Mouse (Mus musculus): ENCODE data around the gene Sidt1. TPM values are rescaled to one million over a fixed set of nuclear protein-coding genes. Genes with fewer than 3 reads are reported as not detected.

Gene Sidt1
- total RNA-seq, 1 experiment from 2014 or later = 12.8 TPM

DNA sequence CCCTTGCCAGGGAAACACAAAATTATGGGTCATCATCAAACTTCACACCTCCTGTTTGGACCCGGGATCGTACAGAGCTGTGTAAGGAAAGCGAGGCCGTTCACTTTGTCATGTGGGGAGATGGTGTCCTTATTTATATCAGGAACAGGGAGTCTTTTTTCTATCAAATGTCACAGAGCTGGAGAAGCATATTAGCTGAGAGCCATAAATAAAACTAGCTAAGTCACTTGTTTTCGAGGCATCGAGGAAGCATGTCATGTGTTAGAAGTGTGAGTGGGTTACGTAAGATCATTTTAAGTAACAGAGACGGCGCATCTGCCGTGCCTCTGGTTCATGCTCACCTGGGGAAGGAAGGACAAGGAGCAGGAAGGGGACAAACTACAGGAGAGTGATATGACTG lies 83.0 kb downstream of the Sidt1 start:
- no peak for DNase-seq

DNA sequence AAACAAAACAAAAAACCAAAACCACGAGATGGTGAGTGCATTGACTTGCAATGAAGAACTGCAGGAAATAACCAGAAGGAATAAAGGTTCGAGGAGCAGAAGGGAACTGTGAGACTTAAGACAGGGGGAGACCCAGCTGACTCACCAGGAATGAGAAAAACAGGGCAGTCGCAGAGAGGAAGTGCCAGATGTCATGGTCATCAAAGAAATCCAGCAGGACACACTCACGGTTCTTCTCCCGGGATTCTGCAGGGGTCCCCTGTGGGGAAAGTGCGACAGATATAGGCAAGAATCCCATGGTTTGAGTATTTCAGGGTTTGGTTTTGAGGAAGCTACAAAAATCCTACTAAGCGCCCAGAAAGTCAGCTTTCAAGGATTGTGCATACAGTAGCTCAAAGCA lies 89.7 kb downstream of the Sidt1 start:
- DNase-seq = no peak

DNA sequence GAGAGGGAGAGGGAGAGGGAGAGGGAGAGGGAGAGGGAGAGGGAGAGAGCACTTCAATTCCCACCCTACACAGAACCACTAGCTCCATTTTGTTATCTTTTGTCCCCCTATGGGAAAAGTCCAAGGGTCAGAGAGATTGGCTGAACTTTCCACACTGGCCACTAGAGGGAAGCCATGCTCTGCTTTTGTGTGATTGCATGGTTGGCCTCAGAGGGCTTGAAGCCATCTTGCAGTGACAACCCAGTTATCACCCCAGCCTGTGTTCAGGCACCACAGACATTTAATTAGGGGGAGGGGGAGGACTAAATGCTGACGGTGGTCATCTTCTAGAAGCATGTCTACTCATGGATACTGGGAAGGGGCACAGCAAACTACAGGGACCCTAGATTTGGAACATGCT lies 90.4 kb downstream of the Sidt1 start:
- peak; percentile 71 for DNase-seq

DNA sequence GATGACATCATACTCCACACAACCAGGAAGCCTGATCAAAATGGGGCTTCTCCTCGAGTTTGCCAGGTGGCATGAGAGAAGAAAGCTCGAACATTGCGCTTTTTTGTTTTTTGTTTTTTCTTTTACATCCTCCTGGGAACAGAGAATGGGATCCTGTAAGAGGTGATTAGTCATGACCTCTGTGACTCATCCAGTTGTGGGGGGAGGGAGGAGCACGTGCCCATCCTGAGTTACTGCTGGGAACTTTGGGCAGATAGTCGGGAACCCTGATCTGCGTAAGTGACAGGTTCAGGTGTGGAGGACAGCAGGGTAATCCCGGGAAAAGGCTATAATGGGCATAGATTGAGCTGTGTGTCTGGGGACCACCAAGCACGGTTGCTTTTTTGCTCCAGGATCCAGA lies 92.6 kb downstream of the Sidt1 start:
- DNase-seq = peak; percentile 21

DNA sequence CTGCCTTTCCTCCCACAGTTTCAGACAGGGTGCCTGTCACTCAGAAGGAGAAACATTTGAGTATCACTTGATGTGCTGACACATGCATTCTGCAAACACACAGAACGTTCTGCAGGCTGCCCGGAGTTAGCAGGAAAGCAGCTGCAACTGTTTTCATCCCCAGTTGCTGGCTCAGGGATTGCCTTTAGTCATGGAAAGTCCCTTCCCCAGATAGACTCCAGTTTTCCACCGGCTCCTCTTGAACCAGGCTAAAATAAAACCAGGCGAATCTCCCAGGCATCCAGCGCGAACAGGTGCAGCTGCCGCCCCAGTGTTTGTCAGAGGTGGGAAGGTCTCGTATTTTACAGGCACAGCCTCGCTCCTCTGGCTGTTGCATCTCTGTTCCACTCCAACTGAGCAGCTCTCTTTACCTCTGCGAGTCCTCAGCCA lies 94.1 kb downstream of the Sidt1 start:
- no peak for DNase-seq

- DNase-seq = no peak
These were observed 95.2 kb downstream of the Sidt1 start for GRCm38 (mm10) chr16:44237836-44238235.

DNA sequence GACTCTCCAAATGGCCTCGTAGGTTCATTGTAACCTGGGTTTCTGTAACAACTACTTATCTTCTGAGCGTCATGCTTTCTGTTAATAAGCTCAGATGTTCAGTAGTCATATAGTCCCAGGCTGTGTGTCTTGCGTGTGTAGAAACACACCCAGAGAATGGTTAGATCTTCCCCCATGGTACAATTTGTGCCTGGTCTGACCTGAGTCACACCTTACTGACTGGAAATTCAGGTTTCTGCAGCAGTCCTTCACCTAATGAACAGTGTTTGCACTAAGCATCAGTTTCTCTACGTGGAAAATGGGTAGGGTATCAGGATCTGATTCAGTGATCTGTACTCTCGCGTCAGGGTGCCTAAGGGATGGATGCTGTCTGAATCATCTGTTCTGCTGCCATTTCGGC lies 100.0 kb downstream of the Sidt1 start:
- DNase-seq = no peak

GRCm38 (mm10) chr16:44226706-44227291 lies 106.2 kb downstream of the Sidt1 start:
- DNase-seq = no peak

GRCm38 (mm10) chr16:44221463-44221862 lies 111.5 kb downstream of the Sidt1 start:
- DNase-seq = no peak

GRCm38 (mm10) chr16:44216417-44216816 lies 116.6 kb downstream of the Sidt1 start:
- DNase-seq = no peak

DNA sequence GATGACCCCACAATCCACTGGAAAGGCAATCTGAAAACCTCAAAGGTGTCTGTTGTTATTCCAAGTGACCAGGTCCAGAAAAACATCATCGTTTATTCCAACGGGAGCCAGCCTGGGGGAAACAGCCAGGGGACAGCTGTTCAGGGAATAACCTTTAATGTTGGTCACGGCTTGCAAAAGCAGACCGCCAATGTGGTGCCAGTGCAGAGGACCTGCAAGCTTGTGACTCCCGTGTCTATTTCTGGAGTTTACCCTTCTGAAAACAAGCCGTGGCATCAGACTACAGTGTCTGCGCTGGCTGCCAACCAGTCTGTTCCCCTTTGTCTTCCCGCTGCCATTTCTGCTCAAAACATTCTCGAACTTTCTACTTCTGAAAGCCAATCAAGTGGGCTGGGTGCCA lies 117.5 kb downstream of the Sidt1 start:
- DNase-seq = no peak

DNA sequence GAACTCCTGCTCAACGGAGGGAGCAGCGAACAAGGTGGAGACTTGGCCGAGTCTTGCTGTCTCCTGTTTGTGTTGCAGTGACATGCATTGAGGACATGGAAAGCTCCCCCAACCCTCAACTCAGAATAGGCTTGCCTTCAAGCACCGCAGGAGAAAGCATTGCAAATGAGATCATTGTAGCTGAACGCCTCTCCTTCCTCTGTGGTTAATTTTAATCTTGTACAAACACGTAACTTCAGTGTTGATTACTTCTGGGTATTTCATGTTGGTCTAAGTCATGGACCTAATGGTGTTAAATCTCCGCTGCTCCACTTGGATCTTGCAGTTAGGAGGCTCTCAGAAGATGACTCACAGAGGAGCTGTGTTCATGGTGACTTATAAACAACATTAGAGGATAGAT lies 120.3 kb downstream of the Sidt1 start:
- DNase-seq = no peak

- no peak for DNase-seq
These were observed 122.0 kb downstream of the Sidt1 start for GRCm38 (mm10) chr16:44211054-44211414.

- no peak for DNase-seq
These were observed 122.6 kb downstream of the Sidt1 start for GRCm38 (mm10) chr16:44210156-44211053.

DNA sequence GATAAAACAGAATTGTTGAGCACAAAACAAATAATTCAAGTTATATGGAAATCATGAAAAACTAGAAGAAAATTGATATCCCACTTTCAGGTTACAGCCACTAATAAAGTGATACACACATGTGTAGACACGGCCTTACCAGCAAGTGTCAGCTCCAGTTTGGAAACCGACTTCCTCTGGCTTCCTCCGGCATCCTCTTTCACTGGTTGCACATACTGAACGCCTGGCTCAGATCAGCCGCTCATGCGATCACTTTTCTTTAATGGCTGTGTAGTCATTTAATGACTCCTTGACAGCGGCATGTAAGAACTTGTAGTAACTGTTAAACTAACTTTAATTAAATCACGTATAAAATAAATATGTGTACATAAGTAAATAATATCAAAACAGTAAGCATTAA lies 127.0 kb downstream of the Sidt1 start:
- no peak for DNase-seq

DNA sequence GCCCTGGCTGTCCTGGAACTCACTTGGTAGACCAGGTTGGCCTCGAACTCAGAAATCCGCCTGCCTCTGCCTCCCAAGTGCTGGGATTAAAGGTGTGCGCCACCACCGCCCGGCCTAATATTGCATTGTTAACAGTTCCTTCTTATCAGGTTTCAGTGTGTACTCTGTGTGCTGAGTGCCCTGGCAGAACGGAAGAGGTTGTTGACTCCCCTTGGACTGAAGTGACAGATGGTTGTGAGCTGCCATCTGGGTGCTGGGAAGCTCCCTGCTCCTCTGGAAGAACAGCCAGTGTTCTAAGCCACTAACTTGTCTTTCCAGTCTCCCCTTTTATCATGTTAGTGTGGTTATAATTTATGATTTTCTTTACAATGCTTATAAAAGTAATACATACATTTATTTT lies 128.7 kb downstream of the Sidt1 start:
- no peak for DNase-seq

GRCm38 (mm10) chr16:44200146-44200545 lies 132.8 kb downstream of the Sidt1 start:
- DNase-seq = no peak

DNA sequence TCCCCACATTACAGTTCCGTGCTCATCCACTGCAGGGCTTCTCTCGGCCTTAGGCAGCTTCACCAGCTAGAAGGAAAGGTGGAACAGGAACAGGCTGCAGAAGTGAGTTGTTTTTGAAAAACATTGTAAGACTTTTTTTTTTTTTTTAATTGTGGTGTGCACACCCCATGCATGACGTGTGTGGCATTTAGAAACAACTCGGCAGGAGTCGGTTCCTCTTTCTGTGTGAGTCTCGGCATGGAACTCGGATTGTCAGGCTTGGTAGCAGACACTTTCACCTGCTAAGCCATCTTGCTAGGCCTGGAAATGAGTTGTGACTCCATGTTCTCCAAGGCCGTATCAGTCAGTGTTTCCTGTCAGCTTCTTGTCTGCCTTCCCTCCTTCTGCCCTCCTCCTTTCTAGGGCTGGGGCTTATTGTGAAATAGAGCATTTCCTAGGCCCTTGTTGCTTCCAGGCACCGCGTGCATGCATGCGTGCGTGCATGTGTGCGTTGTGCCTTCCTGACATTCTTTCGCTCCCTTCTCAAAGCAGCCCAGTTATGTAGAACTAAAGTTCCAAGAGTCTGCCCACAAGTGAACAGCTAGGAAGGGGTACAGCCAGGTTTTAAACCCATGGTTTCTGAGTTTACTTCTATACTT lies 133.8 kb downstream of the Sidt1 start:
- no peak for DNase-seq

- DNase-seq = no peak
These were observed 142.0 kb downstream of the Sidt1 start for GRCm38 (mm10) chr16:44190968-44191367.

All from adrenal gland, postnatal 25 days (tissue).